Mouse (Mus musculus) liver, embryonic 12.5 days (tissue): ENCODE results near the gene Ccdc146. TPM values are rescaled to one million over a fixed set of nuclear protein-coding genes. Genes with fewer than 3 reads are reported as not detected.

Experiments used
- ATAC-seq: fragments of 200-750 bp; cut with Nextera tagmentation; 2 replicates; pipeline ENCODE4 v1.8.0; 2017; ENCODE audit warnings: moderate number of reproducible peaks, mild to moderate bottlenecking, moderate library complexity
- H3K27ac ChIP-seq: fragments of 300-500 bp; sonication (generic); 2 replicates; pipeline ENCODE4 v1.5.1; 2016; ENCODE audit warnings: mild to moderate bottlenecking
- H3K27me3 ChIP-seq: fragments of 300-500 bp; sonication (generic); replicated peaks from 2 replicates; pipeline ENCODE4 v1.6.1; 2016; ENCODE audit warnings: mild to moderate bottlenecking, moderate library complexity
- H3K36me3 ChIP-seq: fragments of 300-500 bp; sonication (generic); 2 replicates; pipeline ENCODE4 v1.6.1; 2016; ENCODE audit warnings: mild to moderate bottlenecking, moderate library complexity
- H3K4me1 ChIP-seq: fragments of 300-500 bp; sonication (generic); 2 replicates; pipeline ENCODE4 v1.6.1; 2016
- H3K4me2 ChIP-seq: fragments of 300-500 bp; sonication (generic); 2 replicates; pipeline ENCODE4 v1.6.1; 2016; ENCODE audit warnings: mild to moderate bottlenecking, moderate library complexity
- H3K4me3 ChIP-seq: fragments of 300-500 bp; sonication (generic); 2 replicates; pipeline ENCODE4 v1.5.1; 2016; ENCODE audit warnings: mild to moderate bottlenecking, moderate library complexity
- H3K9ac ChIP-seq: fragments of 300-500 bp; sonication (generic); 2 replicates; pipeline ENCODE4 v1.6.1; 2016; ENCODE audit warnings: mild to moderate bottlenecking, moderate library complexity
- H3K9me3 ChIP-seq: fragments of 300-500 bp; sonication (generic); replicated peaks from 2 replicates; pipeline ENCODE4 v1.6.1; 2016; ENCODE audit warnings: mild to moderate bottlenecking, moderate library complexity
- WGBS: fragments of 180-500 bp; shearing (Covaris S2); methylation state at CpG from one replicate; pipeline ENCODE4 v1.1.7; 2016; ENCODE audit not compliant: insufficient replicate concordance; 5-methylcytosine and 5-hydroxymethylcytosine counted together
- polyA plus RNA-seq: library from polyadenylated mRNA; unstranded; fragments of >200 nt; fragmentation: Nextera tagmentation; extraction: Ambion mirVana; gene quantifications from 2 replicates; pipeline ENCODE4 v1.2.1, GENCODE M21; 2016

The Ccdc146 gene
- not detected in 2 replicates for polyA plus RNA-seq

- WGBS, result under 1% methylated on average over 68 of the region's 68 CpGs
Measured at GRCm38 (mm10) chr5:21424614-21425602, at the start of gene Ccdc146, which contains the start of gene Fam185a. Ccdc146 (minus strand) TSS chr5:21424677. Fam185a (plus strand) TSS chr5:21424958.

DNA sequence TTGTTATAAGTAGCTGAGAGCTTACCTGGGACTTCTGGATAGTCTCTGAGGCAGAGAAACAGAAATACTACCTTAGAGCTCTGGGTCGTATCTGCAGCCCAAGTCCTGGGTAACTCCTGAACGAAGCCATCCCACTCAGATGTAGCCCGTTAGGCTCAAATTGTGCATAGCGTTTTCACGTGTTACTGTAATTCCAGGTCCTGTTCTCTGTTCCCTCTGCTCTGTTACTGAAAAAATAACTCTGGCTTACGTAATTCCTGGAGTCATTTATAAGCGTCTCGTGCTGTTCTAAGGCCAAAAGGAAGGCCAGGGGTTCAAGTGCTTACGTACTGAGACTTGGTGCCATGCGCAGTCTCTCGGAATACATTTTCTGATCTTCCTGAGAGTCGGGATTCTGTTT is 43.6 kb upstream of the Ccdc146 start:
- no peaks in the 10 kb centered on the region for H3K4me1 ChIP-seq
- H3K36me3 ChIP-seq, result no peaks in the 10 kb centered on the region
- H3K27me3 ChIP-seq, result no peaks in the 10 kb centered on the region
- H3K27ac ChIP-seq, result no peak overlapping the region
- no peak for ATAC-seq
- WGBS, result 85% methylated on average over 12 of the region's 12 CpGs
- no peak overlapping the region for H3K4me3 ChIP-seq
- no peak overlapping the region for H3K4me2 ChIP-seq
- no peaks in the 10 kb centered on the region for H3K9me3 ChIP-seq
- H3K9ac ChIP-seq, result no peak overlapping the region

More at GRCm38 (mm10) chr5:21424614-21425602, at the start of gene Ccdc146, which contains the start of gene Fam185a:
- peak; percentile 99 for ATAC-seq
- Histone ChIP-seq H3K4me3 (peak within 1 kb of the TSS; percentile 85), H3K4me2 (peak within 1 kb of the TSS; percentile 98), H3K27ac (peak within 1 kb of the TSS; percentile 64), H3K36me3 (no peaks in the 10 kb centered on the region), H3K9me3 (no peaks in the 10 kb centered on the region), H3K4me1 (peaks cover 35% of the 10 kb centered on the region), H3K9ac (peak within 1 kb of the TSS; percentile 86), H3K27me3 (no peaks in the 10 kb centered on the region)

- no peaks in the 10 kb centered on the region for H3K4me1 ChIP-seq
- H3K4me3 ChIP-seq, result no peak overlapping the region
- H3K27ac ChIP-seq, result no peak overlapping the region
- 68% methylated on average over 7 of the region's 7 CpGs for WGBS
- no peak overlapping the region for H3K4me2 ChIP-seq
- H3K9me3 ChIP-seq, result no peaks in the 10 kb centered on the region
- H3K27me3 ChIP-seq, result no peaks in the 10 kb centered on the region
- ATAC-seq, result no peak
- H3K9ac ChIP-seq, result no peak overlapping the region
- no peaks in the 10 kb centered on the region for H3K36me3 ChIP-seq
Measured at GRCm38 (mm10) chr5:21467387-21467786, 42.9 kb upstream of the Ccdc146 start.

DNA sequence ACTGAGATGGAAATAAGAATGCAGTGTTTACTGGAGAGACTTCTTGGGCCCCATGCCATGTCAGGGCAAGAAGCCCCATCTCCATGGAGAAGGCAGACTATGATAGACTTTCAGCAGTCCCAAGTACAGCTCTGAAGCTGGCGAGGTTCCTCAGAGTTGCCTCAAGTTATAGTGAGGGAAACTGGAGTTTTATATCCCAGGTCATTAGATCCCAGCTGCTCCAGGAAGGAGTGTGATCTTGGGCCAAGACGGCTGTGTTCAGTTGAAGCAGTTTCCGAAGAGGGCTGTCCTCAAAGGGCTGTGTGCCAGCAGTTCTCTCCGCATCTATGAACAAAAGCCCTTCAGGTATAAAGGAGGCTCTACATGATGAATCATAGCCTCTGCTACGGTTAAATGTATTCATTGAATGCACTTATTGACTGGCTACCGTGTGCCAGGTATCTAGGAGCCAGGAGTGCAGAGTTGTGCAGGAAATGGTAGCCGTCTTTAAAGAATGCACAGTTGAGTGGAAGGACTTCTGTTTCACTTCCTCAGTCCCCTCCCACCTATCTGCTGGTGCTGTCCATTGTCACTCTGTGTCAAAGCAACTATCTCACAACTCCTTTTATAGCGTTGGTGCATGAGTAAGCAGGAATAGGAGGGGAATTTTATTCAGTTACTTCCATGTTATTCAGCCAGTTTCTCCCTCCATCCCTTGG is 16.5 kb upstream of the Ccdc146 start:
- H3K36me3 ChIP-seq, result peaks cover 22% of the 10 kb centered on the region; the same call in 1 of the 2 replicates
- no peak overlapping the region for H3K4me2 ChIP-seq
- H3K27me3 ChIP-seq, result no peaks in the 10 kb centered on the region
- ATAC-seq, result no peak
- 62% methylated on average over 8 of the region's 8 CpGs for WGBS
- no peak overlapping the region for H3K4me3 ChIP-seq
- no peak overlapping the region for H3K27ac ChIP-seq
- no peak overlapping the region for H3K9ac ChIP-seq
- no peaks in the 10 kb centered on the region for H3K4me1 ChIP-seq
- no peaks in the 10 kb centered on the region for H3K9me3 ChIP-seq

DNA sequence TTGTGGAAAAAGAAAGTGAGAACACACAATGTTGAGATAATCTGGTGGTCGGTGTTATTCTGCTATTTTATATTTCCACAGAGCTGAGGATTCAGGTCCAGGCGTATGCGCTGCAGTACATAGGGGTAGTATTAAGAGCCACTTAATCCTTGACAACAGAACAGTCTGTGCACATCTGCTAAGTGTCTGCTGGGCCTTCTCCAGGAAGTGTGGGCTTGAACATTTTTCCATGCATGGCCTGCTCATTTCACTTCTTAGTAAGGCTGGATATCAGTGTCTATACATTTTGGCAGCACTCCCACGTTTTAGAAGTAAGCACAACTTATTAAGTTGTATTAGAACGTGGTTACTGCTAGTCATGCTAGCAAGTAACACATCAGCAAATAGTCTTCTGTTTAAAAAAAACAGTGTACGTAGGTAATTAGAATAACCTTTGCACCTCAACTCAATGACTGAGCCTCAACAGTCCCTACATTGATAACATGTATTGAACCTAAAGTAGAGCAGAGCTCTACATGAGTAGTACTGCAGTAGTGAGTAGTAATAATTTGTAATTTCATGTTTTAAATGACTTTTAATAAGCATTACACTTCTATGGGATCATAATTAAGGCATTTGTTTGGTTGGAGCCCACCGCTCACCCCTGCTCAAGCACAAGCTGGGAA is 15.1 kb upstream of the Ccdc146 start:
- no peaks in the 10 kb centered on the region for H3K9me3 ChIP-seq
- H3K27ac ChIP-seq, result no peak overlapping the region
- no peaks in the 10 kb centered on the region for H3K27me3 ChIP-seq
- H3K4me2 ChIP-seq, result no peak overlapping the region
- ATAC-seq, result no peak
- H3K36me3 ChIP-seq, result peaks cover 26% of the 10 kb centered on the region; the same call in 1 of the 2 replicates
- no peaks in the 10 kb centered on the region for H3K4me1 ChIP-seq
- H3K4me3 ChIP-seq, result no peak overlapping the region
- 81% methylated on average over 7 of the region's 7 CpGs for WGBS
- H3K9ac ChIP-seq, result no peak overlapping the region

DNA sequence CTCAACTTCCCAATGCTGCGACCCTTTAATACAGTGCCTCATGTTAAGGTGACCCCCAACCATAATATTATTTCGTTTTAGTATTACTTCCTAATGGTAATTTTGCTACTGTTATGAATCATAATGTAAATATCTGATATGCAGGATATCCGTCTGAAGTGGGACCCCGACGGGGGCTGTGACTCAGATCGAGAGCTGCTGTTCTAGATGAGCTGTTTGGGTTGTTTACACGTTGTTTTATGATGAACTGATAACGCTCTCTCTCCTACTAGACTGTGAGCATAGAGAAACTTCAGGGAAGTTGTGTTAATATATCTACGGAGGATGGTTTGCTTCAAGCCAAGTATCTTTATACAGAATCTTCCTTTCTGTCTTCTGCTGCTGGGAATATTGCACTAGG is 14.0 kb upstream of the Ccdc146 start:
- H3K4me2 ChIP-seq, result no peak overlapping the region
- no peaks in the 10 kb centered on the region for H3K4me1 ChIP-seq
- 74% methylated on average over 9 of the region's 9 CpGs for WGBS
- H3K4me3 ChIP-seq, result no peak overlapping the region
- no peaks in the 10 kb centered on the region for H3K27me3 ChIP-seq
- peaks cover 26% of the 10 kb centered on the region; the same call in 1 of the 2 replicates for H3K36me3 ChIP-seq
- ATAC-seq, result no peak
- no peak overlapping the region for H3K27ac ChIP-seq
- H3K9me3 ChIP-seq, result no peaks in the 10 kb centered on the region
- no peak overlapping the region for H3K9ac ChIP-seq

GRCm38 (mm10) chr5:21436471-21436975 is 12.0 kb upstream of the Ccdc146 start:
- Histone ChIP-seq H3K4me1 (no peaks in the 10 kb centered on the region), H3K27me3 (no peaks in the 10 kb centered on the region), H3K9ac (no peak overlapping the region), H3K36me3 (peaks cover 14% of the 10 kb centered on the region; the same call in 1 of the 2 replicates), H3K4me2 (no peak overlapping the region), H3K9me3 (no peaks in the 10 kb centered on the region), H3K27ac (no peak overlapping the region), H3K4me3 (no peak overlapping the region)
- no peak for ATAC-seq
- 76% methylated on average over 8 of the region's 8 CpGs for WGBS

DNA sequence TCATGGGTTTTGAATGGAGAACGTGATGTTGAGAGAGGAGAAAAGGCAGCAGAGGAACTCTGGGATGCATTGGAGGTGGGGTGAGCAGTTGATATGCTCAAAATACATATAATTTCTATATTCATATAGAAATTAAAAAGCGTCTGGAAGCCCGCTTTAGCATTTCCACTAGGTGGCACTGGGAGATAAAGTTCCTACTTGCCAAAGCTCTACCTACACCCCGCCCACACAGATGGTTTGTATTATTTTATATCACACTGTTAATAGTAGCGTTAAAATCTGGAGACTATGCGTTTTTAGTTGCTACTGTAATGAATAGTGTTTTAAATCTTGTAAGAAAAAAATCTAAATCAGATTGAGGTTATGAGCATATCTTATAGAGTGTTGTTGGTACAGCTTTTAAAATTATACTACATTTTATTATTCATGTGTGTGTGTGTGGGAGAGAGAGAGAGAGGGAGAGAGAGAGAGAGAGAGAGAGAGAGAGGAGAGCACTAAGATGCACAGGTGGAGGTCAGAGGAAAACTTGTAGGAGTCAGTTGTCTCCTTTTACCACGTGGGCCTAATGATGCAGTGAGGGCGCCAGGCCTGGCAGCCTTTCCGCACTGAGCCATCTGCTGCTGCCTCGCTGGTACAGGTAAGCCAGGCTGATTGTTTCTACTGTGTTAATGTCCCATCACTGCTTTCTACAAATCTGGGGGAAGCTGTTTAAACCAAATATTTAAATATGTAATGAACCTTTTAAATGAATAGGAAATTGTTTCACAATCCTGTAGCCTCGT is 9.9 kb upstream of the Ccdc146 start:
- H3K27me3 ChIP-seq, result no peaks in the 10 kb centered on the region
- no peak overlapping the region for H3K4me3 ChIP-seq
- H3K36me3 ChIP-seq, result peaks cover 5% of the 10 kb centered on the region; the same call in 1 of the 2 replicates
- H3K4me2 ChIP-seq, result no peak overlapping the region
- H3K9me3 ChIP-seq, result no peaks in the 10 kb centered on the region
- 0 out of 2 replicates have a peak, but pooled peaks cover 1% of the 10 kb centered on the region for H3K4me1 ChIP-seq
- ATAC-seq, result no peak
- 77% methylated on average over 11 of the region's 11 CpGs for WGBS
- H3K27ac ChIP-seq, result no peak overlapping the region
- no peak overlapping the region for H3K9ac ChIP-seq

DNA sequence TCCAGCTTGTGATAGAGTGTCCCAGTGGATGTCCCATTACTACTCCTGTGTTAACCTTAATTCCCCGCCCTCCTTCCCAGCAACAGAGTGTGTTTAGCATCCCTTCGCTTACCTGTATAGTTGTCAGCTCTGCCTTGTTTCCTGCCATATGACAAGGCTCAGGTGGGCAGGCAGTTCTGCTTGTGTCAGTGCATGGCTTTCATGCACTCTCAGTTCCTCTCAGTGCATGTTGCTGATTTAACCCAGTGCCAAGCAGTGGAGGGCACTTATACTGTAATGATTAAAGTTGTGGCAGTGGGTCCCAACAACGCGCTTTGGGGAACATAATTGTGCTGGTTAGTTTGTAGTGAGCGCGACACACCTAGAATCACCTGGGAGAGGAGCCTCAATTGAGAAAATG is 2.2 kb upstream of the Ccdc146 start:
- no peak for ATAC-seq
- Histone ChIP-seq H3K4me3 (peak overlapping the region; percentile 85), H3K4me2 (peak overlapping the region; percentile 98), H3K9me3 (no peaks in the 10 kb centered on the region), H3K36me3 (no peaks in the 10 kb centered on the region), H3K27me3 (no peaks in the 10 kb centered on the region), H3K4me1 (peaks cover 35% of the 10 kb centered on the region), H3K27ac (no peak overlapping the region), H3K9ac (peak overlapping the region; percentile 86; the same call in 1 of the 2 replicates)
- WGBS, result 89% methylated on average over 6 of the region's 6 CpGs

DNA sequence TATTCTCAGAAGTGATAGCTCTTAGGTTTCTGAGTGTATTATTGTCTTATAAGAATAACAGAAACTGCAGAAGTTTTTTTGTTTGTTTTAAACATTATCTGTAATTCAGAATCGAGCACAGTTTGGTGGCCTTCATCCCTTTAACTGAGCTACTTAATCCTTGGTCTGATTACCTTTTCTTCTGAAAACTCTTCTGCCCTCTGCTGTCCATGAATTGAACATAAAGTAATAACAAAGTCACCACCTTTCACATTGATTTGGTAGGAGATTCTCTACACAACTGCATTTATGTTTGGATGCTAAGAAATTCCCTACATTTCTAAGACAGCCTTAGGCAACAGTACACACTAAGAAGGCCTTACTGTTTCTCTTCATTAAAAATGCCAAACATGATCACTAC is 3.9 kb downstream of the Ccdc146 start:
- Histone ChIP-seq H3K27ac (no peak overlapping the region), H3K4me2 (no peak overlapping the region), H3K27me3 (no peaks in the 10 kb centered on the region), H3K36me3 (no peaks in the 10 kb centered on the region), H3K9ac (no peak overlapping the region), H3K4me3 (no peak overlapping the region), H3K9me3 (no peaks in the 10 kb centered on the region), H3K4me1 (peaks cover 9% of the 10 kb centered on the region; the same call in 1 of the 2 replicates)
- WGBS, result 18% methylated on average over 1 of the region's 1 CpGs
- ATAC-seq, result no peak

GRCm38 (mm10) chr5:21418613-21419012 is 5.9 kb downstream of the Ccdc146 start:
- Histone ChIP-seq H3K9me3 (no peaks in the 10 kb centered on the region), H3K9ac (no peak overlapping the region), H3K27me3 (no peaks in the 10 kb centered on the region), H3K4me3 (no peak overlapping the region), H3K36me3 (no peaks in the 10 kb centered on the region), H3K4me1 (no peaks in the 10 kb centered on the region), H3K27ac (no peak overlapping the region), H3K4me2 (no peak overlapping the region)
- ATAC-seq, result no peak
- 50% methylated on average over 4 of the region's 4 CpGs for WGBS
